Mouse (Mus musculus): ENCODE results near the gene Hyal2. TPM values are rescaled to one million over a fixed set of nuclear protein-coding genes. Genes with fewer than 3 reads are reported as not detected.
"Not testable (repeated sequence)": the region's sequence is repeated elsewhere in the genome, so short reads cannot be mapped to it uniquely, and the experiment has no call there.

Hyal2 gene
- total RNA-seq, 2 experiments from 2014 or later, result 14.4 to 27.5 TPM

GRCm38 (mm10) chr9:107545602-107546001 lies 22.1 kb upstream of the Hyal2 start:
- DNase-seq, result peak; percentile 83

GRCm38 (mm10) chr9:107547026-107547425 lies 20.7 kb upstream of the Hyal2 start, which contains the start of gene Zmynd10:
Gene Zmynd10, plus strand, starts transcription at chr9:107547298.
- DNase-seq, result peak; percentile 85

GRCm38 (mm10) chr9:107547957-107548356 lies 19.8 kb upstream of the Hyal2 start:
- DNase-seq, result no peak

GRCm38 (mm10) chr9:107548820-107549219 lies 18.9 kb upstream of the Hyal2 start:
- DNase-seq, result no peak

- DNase-seq, result no peak
Observed at GRCm38 (mm10) chr9:107549297-107550074, 18.3 kb upstream of the Hyal2 start.

- DNase-seq, result no peak
Observed at GRCm38 (mm10) chr9:107550491-107551116, 17.1 kb upstream of the Hyal2 start.

GRCm38 (mm10) chr9:107551117-107551889 lies 16.4 kb upstream of the Hyal2 start, which contains the start of gene Rassf1:
Gene Rassf1, plus strand, starts transcription at chr9:107551555.
- DNase-seq, result peak; percentile 69

- no peak for DNase-seq
Observed at GRCm38 (mm10) chr9:107551890-107552355, 15.8 kb upstream of the Hyal2 start.

GRCm38 (mm10) chr9:107552690-107553393 lies 14.9 kb upstream of the Hyal2 start:
- no peak for DNase-seq

- peak; percentile 38 for DNase-seq
Observed at GRCm38 (mm10) chr9:107553541-107554318, 14.0 kb upstream of the Hyal2 start.

GRCm38 (mm10) chr9:107554319-107554825 lies 13.4 kb upstream of the Hyal2 start:
- DNase-seq, result peak; percentile 93

GRCm38 (mm10) chr9:107555031-107555457 lies 12.7 kb upstream of the Hyal2 start:
- peak; percentile 48 for DNase-seq

GRCm38 (mm10) chr9:107555701-107556100 lies 12.0 kb upstream of the Hyal2 start:
- no peak for DNase-seq

- no peak for DNase-seq
Observed at GRCm38 (mm10) chr9:107556346-107556745, 11.4 kb upstream of the Hyal2 start.

GRCm38 (mm10) chr9:107563029-107563581 lies 4.6 kb upstream of the Hyal2 start, which contains the start of gene Tusc2:
Gene Tusc2, plus strand, starts transcription at chr9:107563255.
- DNase-seq, result peak; percentile 87

GRCm38 (mm10) chr9:107565556-107565955 lies 2.2 kb upstream of the Hyal2 start:
- DNase-seq, result not testable (repeated sequence)

- peak; percentile 86 for DNase-seq
Observed at GRCm38 (mm10) chr9:107566041-107566709, 1.6 kb upstream of the Hyal2 start.

GRCm38 (mm10) chr9:107566855-107567254 lies 890 bp upstream of the Hyal2 start:
- DNase-seq, result no peak

GRCm38 (mm10) chr9:107568331-107569261 lies 851 bp downstream of the Hyal2 start:
- DNase-seq, result peak; percentile 80
